Mouse (Mus musculus) thymus, postnatal 36 days (tissue): Measurements from ENCODE around the gene Nrk.

Source experiments
- DNase-seq, 2 experiments: peaks; one replicate each; pipeline ENCODE4 v3.0.0; 2022; ENCODE audit warnings: mixed read lengths in 2 of 2

The Nrk gene

DNA sequence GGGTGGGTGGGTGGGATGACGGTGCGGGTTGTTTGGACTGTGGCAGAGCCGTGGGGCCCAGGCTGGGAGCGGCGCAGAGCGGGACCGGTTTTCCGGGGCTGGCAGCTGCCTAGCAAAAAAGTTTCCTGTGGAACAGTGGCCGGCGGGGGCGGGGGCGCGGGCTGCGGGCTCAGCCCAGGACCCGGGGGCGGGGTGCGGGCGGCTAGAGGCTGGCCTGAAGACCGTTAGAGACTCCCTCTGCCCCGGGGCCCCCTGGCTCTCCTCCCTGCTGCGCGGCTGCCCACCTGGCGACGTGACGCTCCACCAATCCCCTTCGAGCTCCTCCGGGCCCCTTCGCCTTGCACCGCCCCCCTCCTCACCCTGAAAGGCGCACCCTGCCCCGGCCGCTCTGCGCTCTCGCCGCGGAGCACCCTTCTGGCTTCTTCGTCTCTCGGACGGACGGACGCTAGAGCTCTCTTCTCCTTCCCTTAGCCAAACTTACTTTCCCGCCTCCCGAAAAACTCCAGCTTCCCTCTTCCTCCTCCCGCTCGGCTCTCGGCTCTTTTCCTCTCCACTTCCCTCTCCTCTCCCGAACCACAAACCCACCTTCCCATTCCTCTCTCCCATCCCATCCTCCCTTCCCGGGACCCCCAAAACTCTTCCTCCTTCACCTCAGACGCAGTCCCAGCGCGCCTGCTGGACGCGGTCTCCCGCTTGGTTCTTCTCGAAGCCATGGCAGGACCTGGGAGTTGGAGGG is at the start of gene Nrk:
Nrk (plus strand) TSS at position 390 of the 736 bp plus-strand sequence.
- DNase-seq = peak in 1 of 2 experiments; percentile 4

- no peak for DNase-seq
Measured at GRCm38 (mm10) chrX:138913366-138913765, 864 bp upstream of the Nrk start.

- DNase-seq = no peak
Measured at GRCm38 (mm10) chrX:138914777-138915114, 516 bp downstream of the Nrk start.

- no peak for DNase-seq
Measured at GRCm38 (mm10) chrX:138919030-138919429, 4.8 kb downstream of the Nrk start.

GRCm38 (mm10) chrX:138943905-138944304 is 29.7 kb downstream of the Nrk start:
- no peak for DNase-seq

DNA sequence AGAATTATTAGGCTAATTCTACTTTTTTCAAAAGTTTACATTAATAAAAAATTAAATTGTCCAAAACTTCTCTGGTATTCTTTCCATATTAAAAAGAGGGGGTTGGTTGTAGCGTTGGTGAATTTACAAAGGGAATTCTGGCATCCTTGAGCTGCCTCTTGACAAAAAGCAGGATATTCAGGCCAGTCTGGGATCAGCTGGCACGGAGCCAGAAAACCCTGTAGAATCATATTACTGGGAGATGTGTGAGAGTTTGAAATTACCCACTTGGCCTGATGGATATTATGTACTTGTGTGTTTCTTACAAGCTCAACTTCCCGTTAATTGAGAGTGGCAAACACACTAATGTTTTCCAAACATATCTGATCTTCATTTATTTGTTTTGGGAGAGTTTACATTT is 46.5 kb downstream of the Nrk start:
- DNase-seq = no peak

- DNase-seq = no peak
Measured at GRCm38 (mm10) chrX:138978501-138978900, 64.3 kb downstream of the Nrk start.

GRCm38 (mm10) chrX:138979249-138979648 is 65.0 kb downstream of the Nrk start:
- no peak for DNase-seq

- DNase-seq = no peak
Measured at GRCm38 (mm10) chrX:139014524-139014923, 100.3 kb downstream of the Nrk start.

GRCm38 (mm10) chrX:139016540-139016939 is 102.3 kb downstream of the Nrk start:
- no peak for DNase-seq

DNA sequence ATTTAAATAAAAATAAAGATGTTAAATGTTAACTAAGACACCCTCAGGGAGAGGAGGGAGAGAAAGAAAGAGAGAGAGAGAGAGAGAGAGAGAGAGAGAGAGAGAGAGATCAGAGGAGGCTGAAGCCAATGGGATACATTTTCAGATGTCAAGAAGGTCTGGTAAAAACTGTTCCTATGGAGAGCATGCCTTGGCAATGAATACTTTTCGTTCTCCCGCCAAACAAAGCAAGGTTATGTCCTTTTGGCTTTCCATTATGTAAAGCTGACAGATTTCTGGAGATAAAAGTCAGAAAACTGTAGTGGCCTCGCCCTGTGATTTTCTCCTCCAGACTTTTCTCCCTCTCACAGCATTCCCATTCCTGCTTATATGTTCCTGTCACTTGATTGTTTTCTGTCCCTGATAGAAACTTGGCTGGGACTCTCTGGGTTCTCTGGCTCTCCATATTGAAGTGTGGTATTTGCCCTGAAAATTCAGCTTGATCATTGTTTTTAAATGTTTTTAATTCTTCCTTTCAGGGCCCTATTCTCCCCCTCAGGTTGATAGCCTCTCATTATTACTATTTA is 112.4 kb downstream of the Nrk start:
- no peak for DNase-seq

GRCm38 (mm10) chrX:139027296-139027695 is 113.1 kb downstream of the Nrk start:
- DNase-seq = no peak

GRCm38 (mm10) chrX:139027909-139028308 is 113.7 kb downstream of the Nrk start:
- DNase-seq = no peak

DNA sequence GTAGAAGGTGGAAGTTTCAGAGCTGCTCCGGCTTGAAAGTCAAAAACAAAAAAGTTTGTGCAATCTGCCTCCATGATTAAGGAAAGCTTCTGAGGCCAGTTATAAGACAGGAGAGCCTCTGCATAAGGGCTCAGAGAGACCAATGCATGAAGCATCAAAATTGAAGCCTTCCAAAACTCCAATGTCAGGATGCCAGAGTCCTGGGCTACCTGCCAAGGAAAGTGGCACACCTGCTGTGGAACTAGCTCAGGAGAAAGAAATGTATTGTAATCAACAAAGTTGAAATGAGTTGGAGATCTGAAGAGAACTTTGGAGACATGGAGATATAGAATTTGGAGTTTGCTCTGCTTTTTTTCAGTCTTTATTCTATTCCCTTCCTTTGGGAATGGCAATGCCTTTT is 123.4 kb downstream of the Nrk start:
- no peak for DNase-seq

DNA sequence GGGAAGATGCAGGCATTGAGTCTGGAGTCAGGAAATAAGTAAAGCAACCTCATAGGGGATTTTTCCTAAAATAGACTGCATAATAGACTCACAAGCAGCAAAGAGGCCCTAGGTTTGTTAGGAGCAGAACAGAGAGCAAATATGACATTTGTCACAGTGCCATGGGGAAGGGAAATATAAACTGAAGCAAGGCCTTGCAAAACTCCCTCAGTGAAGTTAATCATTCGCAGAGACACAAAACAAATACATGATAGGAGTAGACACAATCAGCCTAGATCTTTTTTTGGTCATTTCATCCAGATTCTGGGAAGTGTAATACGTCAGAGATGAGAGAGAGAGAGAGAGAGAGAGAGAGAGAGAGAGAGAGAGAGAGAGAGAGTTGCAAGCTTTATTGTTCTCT is 125.1 kb downstream of the Nrk start:
- DNase-seq = no peak

- DNase-seq = no peak
Measured at GRCm38 (mm10) chrX:139041148-139041547, 126.9 kb downstream of the Nrk start.

DNA sequence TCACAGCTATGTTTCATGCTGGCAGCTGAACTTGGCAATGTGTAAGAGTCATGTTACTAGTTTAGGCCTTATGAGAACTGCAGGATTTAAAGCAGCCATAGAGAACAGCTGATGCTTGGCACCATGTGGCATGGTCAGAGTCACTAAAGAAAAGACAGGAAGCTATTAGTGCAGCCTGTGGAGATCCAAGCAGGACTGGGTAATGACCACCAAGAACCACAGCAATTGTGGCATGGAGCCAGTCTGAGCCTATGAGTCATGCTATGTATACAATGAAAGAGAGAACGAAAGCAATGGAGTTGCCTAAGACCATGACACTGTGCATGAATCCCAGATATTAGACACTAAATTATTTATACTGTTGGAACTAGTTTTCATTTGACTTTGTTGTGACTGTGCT is 137.7 kb downstream of the Nrk start:
- DNase-seq = no peak

DNA sequence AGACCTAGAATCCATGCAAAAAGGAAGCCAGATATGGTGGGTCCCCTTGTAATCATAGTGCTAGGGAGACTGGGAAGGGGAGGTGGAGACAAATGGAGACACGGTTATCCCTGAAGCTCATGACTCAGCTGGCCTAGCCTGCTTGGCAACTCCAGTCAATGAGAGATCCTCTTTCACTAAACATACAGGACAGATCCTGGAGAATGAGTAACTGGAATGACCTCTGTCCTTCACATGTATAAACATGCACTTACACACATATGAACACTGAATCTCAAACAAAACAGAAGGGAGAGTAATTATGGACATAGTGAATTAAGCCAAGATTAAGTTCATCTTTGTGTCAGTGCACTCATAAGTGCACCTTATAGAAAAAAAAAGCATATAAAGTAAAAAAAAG is 138.9 kb downstream of the Nrk start:
- DNase-seq = no peak
